Mouse (Mus musculus) midbrain, postnatal 0 days (tissue): ENCODE data around the gene Muc13. TPM values are rescaled to one million over a fixed set of nuclear protein-coding genes. Genes with fewer than 3 reads are reported as not detected.

Experiments
- ATAC-seq: fragments of 200-750 bp; cut with Nextera tagmentation; 2 replicates; pipeline ENCODE4 v1.8.0; 2017; ENCODE audit warnings: moderate number of reproducible peaks, mild to moderate bottlenecking, moderate TSS enrichment, moderate library complexity; ENCODE audit not compliant: low FRiP score
- DNase-seq: peaks from one replicate; pipeline ENCODE4 v3.0.0-alpha.2; 2015; ENCODE audit warnings: low spot score
- H3K27ac ChIP-seq: fragments of 300-500 bp; sonication (generic); 2 replicates; pipeline ENCODE4 v1.5.1; 2014; ENCODE audit warnings: low read depth, mild to moderate bottlenecking, low read length, mixed read lengths
- H3K27me3 ChIP-seq: fragments of 300-500 bp; sonication (generic); 2 replicates; pipeline ENCODE4 v1.6.1; 2014; ENCODE audit warnings: low read length, control low read depth, mixed read lengths; ENCODE audit not compliant: insufficient read depth
- H3K36me3 ChIP-seq: fragments of 300-500 bp; sonication (generic); 2 replicates; pipeline ENCODE4 v1.6.1; 2014; ENCODE audit warnings: low read length, control low read depth, mixed read lengths; ENCODE audit not compliant: insufficient read depth
- H3K4me1 ChIP-seq: fragments of 300-500 bp; sonication (generic); 2 replicates; pipeline ENCODE4 v1.6.1; 2014; ENCODE audit warnings: mild to moderate bottlenecking, control low read depth, antibody characterized with exemption, low read length, mixed read lengths; ENCODE audit not compliant: insufficient read depth
- H3K4me2 ChIP-seq: fragments of 300-500 bp; sonication (generic); 2 replicates; pipeline ENCODE4 v1.6.1; 2014; ENCODE audit warnings: low read depth, mild to moderate bottlenecking, low read length, mixed read lengths; ENCODE audit not compliant: poor library complexity, severe bottlenecking
- H3K4me3 ChIP-seq: fragments of 300-500 bp; sonication (generic); 2 replicates; pipeline ENCODE4 v1.5.1; 2014; ENCODE audit warnings: low read depth, mild to moderate bottlenecking, low read length, moderate library complexity
- H3K9ac ChIP-seq: fragments of 300-500 bp; sonication (generic); replicated peaks from 2 replicates; pipeline ENCODE4 v1.6.1; 2014; ENCODE audit warnings: mild to moderate bottlenecking, low read length, moderate library complexity, mixed read lengths; ENCODE audit not compliant: poor library complexity, severe bottlenecking
- H3K9me3 ChIP-seq: fragments of 300-500 bp; sonication (generic); 2 replicates; pipeline ENCODE4 v1.6.1; 2016; ENCODE audit warnings: low read length, control low read depth
- CTCF ChIP-seq: IDR thresholded peaks from 2 replicates; pipeline ENCODE4 v1.5.1; 2016; ENCODE audit warnings: antibody characterized with exemption, mild to moderate bottlenecking
- WGBS: fragments of 180-500 bp; shearing (Covaris S2); extraction: QIAGEN DNeasy Blood & Tissue Kit; methylation state at CpG from one replicate; pipeline ENCODE4 v1.1.7; 2014; 5-methylcytosine and 5-hydroxymethylcytosine counted together
- polyA plus RNA-seq: library from polyadenylated mRNA; unstranded; fragments of >200 nt; fragmentation: Nextera tagmentation; extraction: Ambion mirVana; gene quantifications from 2 replicates; pipeline ENCODE4 v1.2.1, GENCODE M21; 2015
- total RNA-seq: library from RNA; depleted of rRNA; stranded (reverse); fragments of >200 nt; gene quantifications from 2 replicates; pipeline ENCODE4 v1.2.3, GENCODE M21; 2014

The Muc13 gene
- total and polyA plus RNA-seq, 2 experiments from 2014 or later, result 0.05 TPM; not detected in 1

- H3K4me1 ChIP-seq, result no peaks in the 10 kb centered on the region; the same call in 1 of the 2 replicates
- peaks cover 29% of the 10 kb centered on the region for H3K27me3 ChIP-seq
- H3K27ac ChIP-seq, result no peak overlapping the region
- H3K36me3 ChIP-seq, result no peaks in the 10 kb centered on the region
- H3K9me3 ChIP-seq, result no peaks in the 10 kb centered on the region
- ATAC-seq, result no peak
- no peak overlapping the region for H3K9ac ChIP-seq
- no peak for DNase-seq
- no peak overlapping the region for H3K4me3 ChIP-seq
- no peak overlapping the region for H3K4me2 ChIP-seq
- no peak for TF ChIP-seq CTCF
- 96% methylated on average over 7 of the region's 7 CpGs for WGBS
Measured at GRCm38 (mm10) chr16:33828496-33828895, 34.7 kb downstream of the Muc13 start.

- no peak for TF ChIP-seq CTCF
- H3K27me3 ChIP-seq, result peaks cover 32% of the 10 kb centered on the region
Measured at GRCm38 (mm10) chr16:33829301-33829831, 35.5 kb downstream of the Muc13 start, which contains the start of gene Itgb5. TSS of gene Itgb5 (plus strand) at chr16:33829665.

GRCm38 (mm10) chr16:33829842-33830511 is 36.1 kb downstream of the Muc13 start:
- Histone ChIP-seq H3K27ac (0 out of 2 replicates have a peak overlapping the region, but pooled peaks have one; percentile 47), H3K9me3 (no peaks in the 10 kb centered on the region), H3K4me2 (peak overlapping the region; percentile 99), H3K4me3 (peak overlapping the region; percentile 75), H3K36me3 (no peaks in the 10 kb centered on the region), H3K9ac (peak overlapping the region; percentile 52), H3K4me1 (no peaks in the 10 kb centered on the region; the same call in none of the 2 replicates), H3K27me3 (peaks cover 32% of the 10 kb centered on the region)
- TF ChIP-seq CTCF, result no peak
- DNase-seq, result no peak
- under 1% methylated on average over 56 of the region's 76 CpGs for WGBS
- ATAC-seq, result peak; percentile 43

More at GRCm38 (mm10) chr16:33829301-33829831, 35.5 kb downstream of the Muc13 start, which contains the start of gene Itgb5:
- Histone ChIP-seq H3K4me1 (no peaks in the 10 kb centered on the region; the same call in none of the 2 replicates), H3K27ac (0 out of 2 replicates have a peak within 1 kb of the TSS, but pooled peaks have one; percentile 47), H3K4me2 (peak within 1 kb of the TSS; percentile 99), H3K36me3 (no peaks in the 10 kb centered on the region), H3K9ac (peak within 1 kb of the TSS; percentile 52), H3K4me3 (peak within 1 kb of the TSS; percentile 75), H3K9me3 (no peaks in the 10 kb centered on the region)
- ATAC-seq, result peak; percentile 61
- under 1% methylated on average over 33 of the region's 43 CpGs for WGBS
- no peak for DNase-seq

- ATAC-seq, result no peak
- Histone ChIP-seq H3K4me1 (no peaks in the 10 kb centered on the region; the same call in none of the 2 replicates), H3K9me3 (no peaks in the 10 kb centered on the region), H3K4me3 (peak overlapping the region; percentile 75), H3K27ac (0 out of 2 replicates have a peak overlapping the region, but pooled peaks have one; percentile 47), H3K9ac (no peak overlapping the region), H3K36me3 (no peaks in the 10 kb centered on the region), H3K4me2 (peak overlapping the region; percentile 99), H3K27me3 (peaks cover 32% of the 10 kb centered on the region)
- 3% methylated on average over 18 of the region's 18 CpGs for WGBS
- no peak for DNase-seq
- no peak for TF ChIP-seq CTCF
Measured at GRCm38 (mm10) chr16:33830512-33831105, 36.8 kb downstream of the Muc13 start.

GRCm38 (mm10) chr16:33832057-33832456 is 38.2 kb downstream of the Muc13 start:
- no peak for TF ChIP-seq CTCF
- Histone ChIP-seq H3K4me3 (no peak overlapping the region), H3K9ac (no peak overlapping the region), H3K27ac (no peak overlapping the region), H3K27me3 (peaks cover 32% of the 10 kb centered on the region), H3K4me1 (no peaks in the 10 kb centered on the region; the same call in none of the 2 replicates), H3K36me3 (no peaks in the 10 kb centered on the region), H3K4me2 (no peak overlapping the region), H3K9me3 (no peaks in the 10 kb centered on the region)
- ATAC-seq, result no peak
- DNase-seq, result no peak
- WGBS, result 61% methylated on average over 6 of the region's 6 CpGs
